Mouse (Mus musculus): ENCODE data around the gene Ankrd36. TPM values are rescaled to one million over a fixed set of nuclear protein-coding genes. Genes with fewer than 3 reads are reported as not detected.
"Not testable (repeated sequence)": the region's sequence is repeated elsewhere in the genome, so short reads cannot be mapped to it uniquely, and the experiment has no call there.

The Ankrd36 gene
- polyA plus RNA-seq, 1 experiment from 2014 or later: not detected

DNA sequence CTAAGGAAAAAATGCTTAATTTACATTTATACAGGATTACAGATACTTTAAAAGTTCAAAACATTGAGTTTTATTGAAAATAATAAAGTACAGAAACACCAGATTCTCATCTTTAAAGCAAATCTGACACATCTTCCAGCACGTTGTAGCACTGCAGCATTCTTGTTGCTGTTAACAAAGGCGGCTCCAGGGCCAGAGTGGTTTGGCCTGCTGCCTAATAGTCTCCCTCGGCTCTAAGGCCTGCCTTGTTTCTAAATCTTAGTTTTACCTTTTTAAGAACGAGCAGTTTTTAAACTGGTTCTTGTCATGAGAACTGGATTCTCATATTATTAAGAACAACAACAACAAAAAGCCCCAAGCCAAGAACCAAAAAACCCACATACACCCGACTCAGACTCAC, 40.6 kb upstream of the Ankrd36 start:
- Histone ChIP-seq H3K27me3 (replicated peaks; ENCODE audit: control insufficient read depth, insufficient read depth, low read length) (no peaks in the 10 kb centered on the region), H3K4me1 (ENCODE audit: control insufficient read depth, insufficient read depth, low read depth, low read length) (peaks cover under 1% of the 10 kb centered on the region; the same call in 1 of the 2 replicates), H3K27ac (ENCODE audit: low read depth, low read length) (no peak overlapping the region), H3K9me3 (ENCODE audit: control insufficient read depth, low read length) (no peaks in the 10 kb centered on the region), H3K4me3 (ENCODE audit: low read length) (no peak overlapping the region), H3K36me3 (ENCODE audit: control insufficient read depth, insufficient read depth, low read length) (peaks cover 53% of the 10 kb centered on the region), H3K4me2 (ENCODE audit: low read length) (no peak overlapping the region), H3K9ac (ENCODE audit: low read depth, low read length) (no peak overlapping the region)
- no peak for ATAC-seq
- 55% methylated on average over 5 of the region's 5 CpGs for WGBS

DNA sequence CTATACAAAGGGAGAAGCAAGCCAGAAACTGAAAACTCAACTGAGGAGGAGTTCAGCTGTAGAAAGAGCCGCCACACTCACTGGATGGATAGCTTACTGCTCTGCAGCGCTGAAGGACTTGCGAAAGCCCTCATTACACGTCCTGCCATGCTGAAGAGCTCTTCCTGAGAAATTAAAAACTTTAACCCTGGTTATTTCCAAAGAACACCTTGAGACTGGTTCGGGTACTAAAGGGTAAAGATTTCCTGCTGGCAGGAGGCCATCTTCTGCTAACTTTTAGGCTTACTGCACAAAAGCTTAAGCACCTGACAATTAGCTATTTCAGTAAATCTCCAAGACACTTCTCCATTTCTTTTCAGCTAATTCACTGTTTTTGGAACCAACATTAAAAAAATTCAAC, 39.3 kb upstream of the Ankrd36 start:
- Histone ChIP-seq H3K4me3 (ENCODE audit: low read length) (no peak overlapping the region), H3K27me3 (replicated peaks; ENCODE audit: control insufficient read depth, insufficient read depth, low read length) (no peaks in the 10 kb centered on the region), H3K36me3 (ENCODE audit: control insufficient read depth, insufficient read depth, low read length) (peaks cover 49% of the 10 kb centered on the region), H3K4me1 (ENCODE audit: control insufficient read depth, insufficient read depth, low read depth, low read length) (no peaks in the 10 kb centered on the region), H3K9ac (ENCODE audit: low read depth, low read length) (no peak overlapping the region), H3K4me2 (ENCODE audit: low read length) (no peak overlapping the region), H3K9me3 (ENCODE audit: control insufficient read depth, low read length) (no peaks in the 10 kb centered on the region), H3K27ac (ENCODE audit: low read depth, low read length) (no peak overlapping the region)
- 83% methylated on average over 5 of the region's 5 CpGs for WGBS
- no peak for ATAC-seq

GRCm38 (mm10) chr11:5530717-5531116, 38.8 kb upstream of the Ankrd36 start:
- no peaks in the 10 kb centered on the region for H3K27me3 ChIP-seq (replicated peaks; ENCODE audit: control insufficient read depth, insufficient read depth, low read length)
- no peaks in the 10 kb centered on the region for H3K4me1 ChIP-seq (ENCODE audit: control insufficient read depth, insufficient read depth, low read depth, low read length)
- H3K36me3 ChIP-seq (ENCODE audit: control insufficient read depth, insufficient read depth, low read length): peaks cover 45% of the 10 kb centered on the region
- no peak overlapping the region for H3K4me3 ChIP-seq (ENCODE audit: low read length)
- no peak overlapping the region for H3K4me2 ChIP-seq (ENCODE audit: low read length)
- no peak for ATAC-seq
- no peak overlapping the region for H3K9ac ChIP-seq (ENCODE audit: low read depth, low read length)
- 79% methylated on average over 6 of the region's 6 CpGs for WGBS
- H3K27ac ChIP-seq (ENCODE audit: low read depth, low read length): no peak overlapping the region
- H3K9me3 ChIP-seq (ENCODE audit: control insufficient read depth, low read length): no peaks in the 10 kb centered on the region

- no peak overlapping the region for H3K27ac ChIP-seq (ENCODE audit: low read depth, low read length)
- 79% methylated on average over 5 of the region's 5 CpGs for WGBS
- no peak overlapping the region for H3K4me3 ChIP-seq (ENCODE audit: low read length)
- no peaks in the 10 kb centered on the region for H3K27me3 ChIP-seq (replicated peaks; ENCODE audit: control insufficient read depth, insufficient read depth, low read length)
- peaks cover 37% of the 10 kb centered on the region for H3K36me3 ChIP-seq (ENCODE audit: control insufficient read depth, insufficient read depth, low read length)
- no peak overlapping the region for H3K9ac ChIP-seq (ENCODE audit: low read depth, low read length)
- no peaks in the 10 kb centered on the region for H3K4me1 ChIP-seq (ENCODE audit: control insufficient read depth, insufficient read depth, low read depth, low read length)
- no peak overlapping the region for H3K4me2 ChIP-seq (ENCODE audit: low read length)
- H3K9me3 ChIP-seq (ENCODE audit: control insufficient read depth, low read length): no peaks in the 10 kb centered on the region
- no peak for ATAC-seq
Observed at GRCm38 (mm10) chr11:5533108-5533507, 36.4 kb upstream of the Ankrd36 start.

- not testable (repeated sequence) for H3K9ac ChIP-seq (ENCODE audit: low read depth, low read length); H3K4me3 ChIP-seq (ENCODE audit: low read length); ATAC-seq; H3K4me2 ChIP-seq (ENCODE audit: low read length); H3K9me3 ChIP-seq (ENCODE audit: control insufficient read depth, low read length); H3K27ac ChIP-seq (ENCODE audit: low read depth, low read length); H3K27me3 ChIP-seq (replicated peaks; ENCODE audit: control insufficient read depth, insufficient read depth, low read length); H3K4me1 ChIP-seq (ENCODE audit: control insufficient read depth, insufficient read depth, low read depth, low read length)
- WGBS: 98% methylated on average over 3 of the region's 4 CpGs
- H3K36me3 ChIP-seq (ENCODE audit: control insufficient read depth, insufficient read depth, low read length): peaks cover 18% of the 10 kb centered on the region
Observed at GRCm38 (mm10) chr11:5537454-5537853, 32.0 kb upstream of the Ankrd36 start.

GRCm38 (mm10) chr11:5540331-5540730, 29.2 kb upstream of the Ankrd36 start:
- 59% methylated on average over 4 of the region's 4 CpGs for WGBS
- Histone ChIP-seq H3K4me1 (ENCODE audit: control insufficient read depth, insufficient read depth, low read depth, low read length) (peaks cover 8% of the 10 kb centered on the region), H3K4me2 (ENCODE audit: low read length) (peak overlapping the region; percentile 68), H3K27me3 (replicated peaks; ENCODE audit: control insufficient read depth, insufficient read depth, low read length) (no peaks in the 10 kb centered on the region), H3K9me3 (ENCODE audit: control insufficient read depth, low read length) (no peaks in the 10 kb centered on the region), H3K36me3 (ENCODE audit: control insufficient read depth, insufficient read depth, low read length) (no peaks in the 10 kb centered on the region; the same call in 1 of the 2 replicates), H3K9ac (ENCODE audit: low read depth, low read length) (no peak overlapping the region), H3K4me3 (ENCODE audit: low read length) (no peak overlapping the region), H3K27ac (ENCODE audit: low read depth, low read length) (no peak overlapping the region)
- ATAC-seq: no peak

DNA sequence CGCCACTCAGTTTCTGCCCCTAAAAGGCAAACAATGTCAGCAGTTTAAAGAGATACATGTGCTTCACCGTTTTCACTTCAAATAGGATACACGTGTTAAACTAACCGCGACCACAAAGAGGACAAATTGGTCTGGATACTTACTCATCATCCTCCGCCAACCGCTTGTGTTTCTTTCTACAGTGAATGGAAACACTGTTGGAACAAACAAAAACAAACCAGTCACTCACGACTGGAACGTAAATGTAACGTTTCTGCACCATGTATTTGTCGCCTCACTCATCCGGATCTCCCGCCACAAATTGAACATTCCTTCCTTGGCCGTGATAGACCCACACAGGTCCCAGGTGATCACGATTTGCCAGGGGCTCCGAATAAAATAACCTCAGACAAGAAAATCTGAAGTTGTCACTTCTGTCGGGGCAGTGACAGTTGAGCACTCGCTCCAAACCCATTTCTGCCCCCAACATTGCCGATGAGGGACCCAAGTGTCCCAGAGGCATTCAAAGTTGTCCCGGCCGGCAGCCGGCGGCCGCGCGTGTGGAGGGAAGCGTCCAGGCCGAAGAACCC, 28.2 kb upstream of the Ankrd36 start:
- Histone ChIP-seq H3K27ac (ENCODE audit: low read depth, low read length) (peak overlapping the region; percentile 76), H3K4me2 (ENCODE audit: low read length) (peak overlapping the region; percentile 68), H3K27me3 (replicated peaks; ENCODE audit: control insufficient read depth, insufficient read depth, low read length) (no peaks in the 10 kb centered on the region), H3K9me3 (ENCODE audit: control insufficient read depth, low read length) (no peaks in the 10 kb centered on the region), H3K4me3 (ENCODE audit: low read length) (peak overlapping the region; percentile 88), H3K9ac (ENCODE audit: low read depth, low read length) (peak overlapping the region; percentile 94), H3K4me1 (ENCODE audit: control insufficient read depth, insufficient read depth, low read depth, low read length) (peaks cover 8% of the 10 kb centered on the region), H3K36me3 (ENCODE audit: control insufficient read depth, insufficient read depth, low read length) (no peaks in the 10 kb centered on the region; the same call in 1 of the 2 replicates)
- peak; percentile 11; the same call in 1 of the 2 replicates for ATAC-seq
- WGBS: 1% methylated on average over 28 of the region's 28 CpGs

- peaks cover 8% of the 10 kb centered on the region for H3K4me1 ChIP-seq (ENCODE audit: control insufficient read depth, insufficient read depth, low read depth, low read length)
Observed at GRCm38 (mm10) chr11:5541799-5542481, 27.5 kb upstream of the Ankrd36 start, which contains the start of gene Ccdc117. Gene Ccdc117, minus strand, starts transcription at chr11:5542187.

GRCm38 (mm10) chr11:5542482-5543185, 26.9 kb upstream of the Ankrd36 start:
- Histone ChIP-seq H3K36me3 (ENCODE audit: control insufficient read depth, insufficient read depth, low read length) (no peaks in the 10 kb centered on the region; the same call in 1 of the 2 replicates), H3K9ac (ENCODE audit: low read depth, low read length) (peak overlapping the region; percentile 94), H3K4me2 (ENCODE audit: low read length) (peak overlapping the region; percentile 68), H3K4me3 (ENCODE audit: low read length) (peak overlapping the region; percentile 88), H3K27me3 (replicated peaks; ENCODE audit: control insufficient read depth, insufficient read depth, low read length) (no peaks in the 10 kb centered on the region), H3K27ac (ENCODE audit: low read depth, low read length) (0 out of 2 replicates have a peak overlapping the region, but pooled peaks have one; percentile 35), H3K4me1 (ENCODE audit: control insufficient read depth, insufficient read depth, low read depth, low read length) (peaks cover 8% of the 10 kb centered on the region), H3K9me3 (ENCODE audit: control insufficient read depth, low read length) (no peaks in the 10 kb centered on the region)
- 55% methylated on average over 5 of the region's 5 CpGs for WGBS
- ATAC-seq: no peak

More at GRCm38 (mm10) chr11:5541799-5542481, 27.5 kb upstream of the Ankrd36 start, which contains the start of gene Ccdc117:
- peak; percentile 99 for ATAC-seq
- Histone ChIP-seq H3K27me3 (replicated peaks; ENCODE audit: control insufficient read depth, insufficient read depth, low read length) (no peaks in the 10 kb centered on the region), H3K9ac (ENCODE audit: low read depth, low read length) (peak within 1 kb of the TSS; percentile 94), H3K27ac (ENCODE audit: low read depth, low read length) (peak within 1 kb of the TSS; percentile 76), H3K4me3 (ENCODE audit: low read length) (peak within 1 kb of the TSS; percentile 88), H3K4me2 (ENCODE audit: low read length) (peak within 1 kb of the TSS; percentile 68), H3K9me3 (ENCODE audit: control insufficient read depth, low read length) (no peaks in the 10 kb centered on the region), H3K36me3 (ENCODE audit: control insufficient read depth, insufficient read depth, low read length) (no peaks in the 10 kb centered on the region; the same call in 1 of the 2 replicates)
- WGBS: under 1% methylated on average over 52 of the region's 65 CpGs

All from hindbrain, embryonic 16.5 days (tissue).